Mouse (Mus musculus): ENCODE results near the gene Nup160. TPM values are rescaled to one million over a fixed set of nuclear protein-coding genes. Genes with fewer than 3 reads are reported as not detected.

The Nup160 gene
- total RNA-seq, 2 experiments from 2014 or later, result 11.7 to 14.9 TPM

GRCm38 (mm10) chr2:90745053-90745678, 68.2 kb downstream of the Nup160 start, which contains the start of gene Fnbp4:
Gene Fnbp4 (plus strand): TSS chr2:90745370.
- peak; percentile 95 for DNase-seq

GRCm38 (mm10) chr2:90745740-90746537, 68.9 kb downstream of the Nup160 start:
- DNase-seq, result peak; percentile 56

- DNase-seq, result peak; percentile 13
Measured at GRCm38 (mm10) chr2:90746538-90746865, 69.5 kb downstream of the Nup160 start.

GRCm38 (mm10) chr2:90747131-90747530, 70.1 kb downstream of the Nup160 start:
- no peak for DNase-seq

- no peak for DNase-seq
Measured at GRCm38 (mm10) chr2:90749676-90750459, 72.9 kb downstream of the Nup160 start.

GRCm38 (mm10) chr2:90753565-90753964, 76.5 kb downstream of the Nup160 start:
- DNase-seq, result no peak

- DNase-seq, result no peak
Measured at GRCm38 (mm10) chr2:90754188-90754587, 77.2 kb downstream of the Nup160 start.

GRCm38 (mm10) chr2:90765123-90765522, 88.1 kb downstream of the Nup160 start:
- DNase-seq, result no peak

GRCm38 (mm10) chr2:90781323-90781722, 104.3 kb downstream of the Nup160 start:
- DNase-seq, result no peak

- DNase-seq, result no peak
Measured at GRCm38 (mm10) chr2:90781938-90782337, 104.9 kb downstream of the Nup160 start.

GRCm38 (mm10) chr2:90782458-90782857, 105.4 kb downstream of the Nup160 start, which contains the start of gene Agbl2:
Gene Agbl2 (plus strand): TSS chr2:90782727.
- peak; percentile 29 for DNase-seq

- DNase-seq, result peak; percentile 35
Measured at GRCm38 (mm10) chr2:90782901-90783486, 106.0 kb downstream of the Nup160 start.

Other genes starting within 250 kb of the Nup160 start
- 1 to 10 TPM; 7.5 to 9.5 TPM for gene Ptprj, start 96.6 kb upstream of the Nup160 start, total RNA-seq (2021)
- 10 to 100 TPM; 21.1 to 42.1 TPM for gene Fnbp4, start 68.2 kb downstream of the Nup160 start, total RNA-seq (2021)
- gene Agbl2, start 105.5 kb downstream of the Nup160 start, total RNA-seq (2021), result under 1 TPM; 0.43 to 0.85 TPM
- gene Mtch2, start 169.9 kb downstream of the Nup160 start, total RNA-seq (2021), result 100 to 1,000 TPM; 153 to 155 TPM
- 1 to 10 TPM; 7.1 to 8.5 TPM for gene C1qtnf4, start 208.6 kb downstream of the Nup160 start, total RNA-seq (2021)
- gene Kbtbd4, start 227.5 kb downstream of the Nup160 start, total RNA-seq (2021), result 10 to 100 TPM; 14.9 to 20.1 TPM
- gene Ndufs3, start 227.6 kb downstream of the Nup160 start, total RNA-seq (2021), result 100 to 1,000 TPM; 406 to 473 TPM